Mouse (Mus musculus) CH12.LX (cell line): Measurements from ENCODE around the gene Fthl17f.
"Not testable (repeated sequence)": the region's sequence is repeated elsewhere in the genome, so short reads cannot be mapped to it uniquely, and the experiment has no call there.

ENCODE experiments used
- CHD1 ChIP-seq: IDR thresholded peaks from 2 replicates; pipeline ENCODE4 v1.6.1; 2012; ENCODE audit warnings: low read depth, low read length, improper control_type of control experiment, inconsistent platforms
- CHD2 ChIP-seq: IDR thresholded peaks from 2 replicates; pipeline ENCODE4 v1.6.1; 2011; ENCODE audit warnings: low read length, improper control_type of control experiment
- CTCF ChIP-seq, 2 experiments: IDR thresholded peaks in 1 of 2; conservative IDR thresholded peaks in 1 of 2; 2 replicates each; pipeline ENCODE4 v1.5.1; 2011 to 2012; ENCODE audit warnings: low read depth in 2 of 2, low read length in 2 of 2, improper control_type of control experiment in 1 of 2, inconsistent platforms in 1 of 2, mild to moderate bottlenecking in 1 of 2, moderate library complexity in 1 of 2
- EP300 ChIP-seq: IDR thresholded peaks from 2 replicates; pipeline ENCODE4 v1.6.1; 2011; ENCODE audit warnings: low read length, improper control_type of control experiment
- POLR2A ChIP-seq: IDR thresholded peaks from 2 replicates; pipeline ENCODE4 v1.6.1; 2011; ENCODE audit warnings: low read depth, mild to moderate bottlenecking, improper control_type of control experiment, low read length
- USF2 ChIP-seq: conservative IDR thresholded peaks from 2 replicates; pipeline ENCODE4 v1.6.1; 2011; ENCODE audit warnings: low read depth, low read length, improper control_type of control experiment
- ZC3H11A ChIP-seq: IDR thresholded peaks from 2 replicates; pipeline ENCODE4 v1.6.1; 2012; ENCODE audit warnings: low read depth, mild to moderate bottlenecking, inconsistent platforms, low read length, improper control_type of control experiment
- ZMIZ1 ChIP-seq: IDR thresholded peaks from 2 replicates; pipeline ENCODE4 v1.6.1; 2012; ENCODE audit warnings: low read depth, mild to moderate bottlenecking, inconsistent platforms, low read length, improper control_type of control experiment

DNA sequence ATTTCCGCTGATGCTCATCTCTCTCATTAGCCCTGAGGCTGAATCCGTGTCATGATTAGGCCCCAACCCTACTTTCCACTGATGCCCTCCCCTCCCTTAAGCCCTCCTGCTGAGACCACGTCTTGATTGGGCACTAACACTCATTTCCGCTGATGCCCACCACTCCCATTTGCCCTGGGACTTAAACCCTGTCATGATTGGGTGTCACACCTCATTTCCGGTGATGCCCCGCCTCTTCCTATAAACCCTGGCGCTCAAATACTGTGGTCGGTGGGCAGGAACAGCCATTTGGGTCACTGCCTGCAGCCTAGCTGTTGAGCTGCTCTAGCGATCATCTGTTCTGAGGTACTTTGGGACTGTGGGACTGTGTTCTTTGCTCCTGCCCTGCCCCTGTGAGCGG lies 29.6 kb upstream of the Fthl17f start, which contains the start of gene Fthl17e:
- TF ChIP-seq USF2; CHD1; CTCF (conservative IDR thresholded peaks at IDR 0.05 in 1 of 2, IDR thresholded peaks at IDR 0.05 in 1 of 2; ENCODE audit: low read depth in 2 of 2, low read length in 2 of 2); ZMIZ1; POLR2A; ZC3H11A; EP300; CHD2: not testable (repeated sequence)
